7 mouse cellular contexts compared by ENCODE assay signal in genomic region chr2:158767742-158768339, GRCm38 (mm10). TPM values are rescaled to one million over a fixed set of nuclear protein-coding genes. Genes with fewer than 3 reads are reported as not detected.
DNase-seq lines count a peak whose midpoint lies in the region; ATAC-seq lines count a peak whose summit lies in the region.

Gene Fam83d, plus strand, starts transcription at chr2:158768093.

- H3K27ac ChIP-seq in intestine, embryonic 15.5 days, result peak within 1 kb of the TSS; percentile 81
- H3K27ac ChIP-seq in midbrain, embryonic 10.5 days (replicated peaks), result peak within 1 kb of the TSS; percentile 94

- H3K4me2 ChIP-seq in intestine, embryonic 15.5 days (replicated peaks), result peak within 1 kb of the TSS; percentile 96

- under 1% methylated on average over 48 of the region's 48 CpGs for WGBS in intestine, embryonic 15.5 days
- whole genome bisulfite sequencing in midbrain, embryonic 10.5 days, result under 1% methylated on average over 48 of the region's 48 CpGs

- intact Hi-C loops in gastrocnemius, postnatal 36 days (cut with DNase I), result loop anchor here (2.0 kb wide), 2 partner anchors 85 to 97 kb away; no protein-coding TSS in a partner anchor
- intact Hi-C loops in left cerebral cortex, postnatal 25 days (cut with DNase I), result loop anchor here (5.0 kb wide), 1 partner anchor 94 kb away; no protein-coding TSS in a partner anchor

- no peaks in the 10 kb centered on the region for H3K9me3 ChIP-seq in intestine, embryonic 15.5 days
- H3K9me3 ChIP-seq in midbrain, embryonic 10.5 days (replicated peaks), result no peaks in the 10 kb centered on the region

- H3K27me3 ChIP-seq in intestine, embryonic 15.5 days (replicated peaks), result no peaks in the 10 kb centered on the region
- H3K27me3 ChIP-seq in midbrain, embryonic 10.5 days (ENCODE audit: low read depth, poor library complexity, severe bottlenecking), result no peaks in the 10 kb centered on the region

- peak within 1 kb of the TSS; percentile 74 for H3K9ac ChIP-seq in intestine, embryonic 15.5 days

- peaks cover 33% of the 10 kb centered on the region for H3K4me1 ChIP-seq in intestine, embryonic 15.5 days (replicated peaks)
- peaks cover 54% of the 10 kb centered on the region for H3K4me1 ChIP-seq in midbrain, embryonic 10.5 days

- peak; percentile 97 for DNase-seq in adrenal gland, adult 2 months
- peak; percentile 94 for DNase-seq in embryo, embryonic 11.5 days (ENCODE audit: low read depth, low spot score)
- peak; percentile 91 to 95 for DNase-seq in gastrocnemius, postnatal 36 days
- DNase-seq in left cerebral cortex, postnatal 25 days (ENCODE audit: low spot score in 2 of 2), result peak; percentile 92 to 97
- peak; percentile 98 for DNase-seq in midbrain, embryonic 10.5 days (ENCODE audit: low spot score)
- peak; percentile 98 for DNase-seq in right cerebral cortex, postnatal 4 days

- ATAC-seq in intestine, embryonic 15.5 days, result peak; percentile 97

- H3K4me3 ChIP-seq in intestine, embryonic 15.5 days (replicated peaks), result peak within 1 kb of the TSS; percentile 80
- H3K4me3 ChIP-seq in midbrain, embryonic 10.5 days, result peak within 1 kb of the TSS; percentile 79

- no peaks in the 10 kb centered on the region for H3K36me3 ChIP-seq in intestine, embryonic 15.5 days
- peaks cover 14% of the 10 kb centered on the region for H3K36me3 ChIP-seq in midbrain, embryonic 10.5 days

RNA-seq across cellular contexts. Expression of gene Fam83d, which starts in this region (rescaled TPM):
- total RNA-seq in adrenal gland, adult 2 months (2021), result under 1 TPM; 0.49 to 0.69 TPM
- 2.8 and 3.2 TPM in 2 replicates for polyA plus RNA-seq in adrenal gland, adult 2 months (2012; rRNA removed)
- 1 to 10 TPM; 1.1 to 1.7 TPM for total RNA-seq in gastrocnemius, postnatal 36 days (2021)
- 43.7 and 45.4 TPM in 2 replicates for polyA plus RNA-seq in intestine, embryonic 15.5 days (2015; fragmentation: Nextera tagmentation; extraction: Ambion mirVana)
- 1 to 10 TPM; 1.6 to 2.6 TPM for total RNA-seq in left cerebral cortex, postnatal 25 days (2021)
- polyA plus RNA-seq in midbrain, embryonic 10.5 days (2016; fragmentation: Nextera tagmentation; extraction: Ambion mirVana), result 54.4 and 55.8 TPM in 2 replicates

Comparison
In these comparisons a context has a peak if more than half of its experiments do, and no peak if none do; other contexts are left out.
1. Peak in every context shown above with its lines: DNase-seq, ATAC-seq, H3K4me3 ChIP-seq and H3K27ac ChIP-seq.
2. RNA of gene Fam83d (polyA plus RNA-seq): 54.4 to 55.8 TPM in midbrain, embryonic 10.5 days and 43.7 to 45.4 TPM in intestine, embryonic 15.5 days; 2.8 to 3.2 TPM in adrenal gland, adult 2 months; every median in the first group is over 10 times any median in the second.